Mouse (Mus musculus) spleen, adult 2 months (tissue): ENCODE results near the gene 1700067K01Rik.

Experiments used
- CTCF ChIP-seq: fragments of 200-500 bp; IDR thresholded peaks from 2 replicates; pipeline ENCODE4 v1.5.1; 2011; ENCODE audit warnings: mild to moderate bottlenecking, inconsistent platforms; ENCODE audit not compliant: insufficient read depth, insufficient read length, insufficient replicate concordance; ENCODE audit errors: extremely low read depth
- POLR2A ChIP-seq: fragments of 200-500 bp; IDR thresholded peaks from 2 replicates; pipeline ENCODE4 v1.6.1; 2011; ENCODE audit warnings: low read depth, low read length, inconsistent platforms

- TF ChIP-seq CTCF (no peak), POLR2A (no peak)
Observed at GRCm38 (mm10) chr8:84052746-84053145, 51.4 kb downstream of the 1700067K01Rik start.
